Mouse (Mus musculus) small intestine, adult 2 months (tissue): ENCODE measurements at regions not wholly inside any gene's neighbourhood (a gene's known extent, or its start where the extent isn't known, plus 50 kb on each side); places are given as distances from the start of the nearest gene placed in this dataset.

ENCODE experiments used
- H3K27ac ChIP-seq: fragments of 200-500 bp; 2 replicates; pipeline ENCODE4 v1.5.1; 2012; ENCODE audit warnings: low read depth, low read length, control low read depth, inconsistent platforms; ENCODE audit not compliant: insufficient read depth
- H3K27me3 ChIP-seq: fragments of 200-500 bp; 2 replicates; pipeline ENCODE4 v1.6.1; 2012; ENCODE audit warnings: mild to moderate bottlenecking, moderate library complexity, low read length, inconsistent platforms; ENCODE audit not compliant: control insufficient read depth, insufficient read depth
- H3K36me3 ChIP-seq: fragments of 200-500 bp; 2 replicates; pipeline ENCODE4 v1.6.1; 2012; ENCODE audit warnings: mild to moderate bottlenecking, low read length, control low read depth, inconsistent platforms; ENCODE audit not compliant: control insufficient read depth, insufficient read depth
- H3K4me1 ChIP-seq: fragments of 200-500 bp; 2 replicates; pipeline ENCODE4 v1.6.1; 2012; ENCODE audit warnings: low read length, inconsistent platforms, mixed read lengths; ENCODE audit not compliant: control insufficient read depth, insufficient read depth, insufficient read length
- H3K4me3 ChIP-seq: fragments of 200-500 bp; 2 replicates; pipeline ENCODE4 v1.5.1; 2012; ENCODE audit warnings: low read depth, mild to moderate bottlenecking, control low read depth, inconsistent platforms, low read length, moderate library complexity
- CTCF ChIP-seq: fragments of 200-500 bp; IDR thresholded peaks from 2 replicates; pipeline ENCODE4 v1.5.1; 2012; ENCODE audit warnings: low read depth, mild to moderate bottlenecking, control low read depth, inconsistent platforms, low read length, moderate library complexity, mixed read lengths; ENCODE audit not compliant: insufficient replicate concordance, insufficient read length; ENCODE audit errors: extremely low read depth
- POLR2A ChIP-seq: fragments of 200-500 bp; IDR thresholded peaks from 2 replicates; pipeline ENCODE4 v1.6.1; 2012; ENCODE audit warnings: low read depth, mild to moderate bottlenecking, control low read depth, inconsistent platforms, low read length, moderate library complexity
- whole genome bisulfite sequencing: fragments of 180-500 bp; shearing (Covaris S2); methylation state at CpG from one replicate; pipeline ENCODE4 v1.1.7; 2018; 5-methylcytosine and 5-hydroxymethylcytosine counted together

DNA sequence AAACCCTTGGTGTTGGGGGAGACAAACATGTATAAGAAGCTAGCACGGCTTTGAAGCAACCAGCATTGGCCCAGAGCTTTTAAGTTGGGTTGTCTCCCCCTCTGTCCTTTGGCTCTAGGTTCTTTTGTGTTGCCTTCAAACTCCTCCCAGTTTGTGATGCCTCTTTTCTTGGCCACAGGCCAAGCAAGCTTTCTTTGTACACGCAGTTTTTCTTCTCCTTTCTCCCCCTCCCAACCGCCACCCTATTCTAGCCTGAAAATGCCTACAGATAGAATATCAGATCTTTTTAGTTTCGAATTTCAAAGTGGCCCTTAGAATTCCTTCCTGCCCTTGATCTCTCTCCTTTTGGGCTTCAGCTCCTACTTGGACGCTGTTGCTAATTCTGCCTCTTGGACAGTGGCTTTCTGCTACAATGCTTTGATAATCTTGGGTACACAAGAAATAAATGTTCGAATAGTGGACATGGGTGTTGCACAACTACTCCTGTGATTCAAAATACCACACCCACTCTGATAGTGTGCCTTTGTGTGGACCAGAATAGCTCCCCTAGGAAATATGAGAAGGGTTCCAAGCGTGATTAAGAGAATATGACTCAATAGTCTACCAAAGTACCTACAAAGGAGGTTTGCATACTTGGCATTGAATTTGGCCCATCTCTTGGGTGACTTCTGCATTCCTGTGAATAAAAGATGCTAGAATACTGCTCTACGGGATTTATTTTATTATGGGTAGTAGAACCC is 369.3 kb upstream of the Vrk2 start:
- Histone ChIP-seq H3K4me3 (no peak overlapping the region), H3K27ac (no peak overlapping the region), H3K4me1 (no peaks in the 10 kb centered on the region), H3K27me3 (no peaks in the 10 kb centered on the region), H3K36me3 (no peaks in the 10 kb centered on the region)
- 36% methylated on average over 8 of the region's 8 CpGs for WGBS
- TF ChIP-seq POLR2A: no peak
- no peak for TF ChIP-seq CTCF

- H3K36me3 ChIP-seq: no peaks in the 10 kb centered on the region
- no peak for TF ChIP-seq CTCF
- TF ChIP-seq POLR2A: no peak
- no peak overlapping the region for H3K4me3 ChIP-seq
- 54% methylated on average over 18 of the region's 18 CpGs for WGBS
- H3K27me3 ChIP-seq: no peaks in the 10 kb centered on the region
- H3K4me1 ChIP-seq: no peaks in the 10 kb centered on the region
- H3K27ac ChIP-seq: no peak overlapping the region
These were observed 368.5 kb upstream of the Vrk2 start for GRCm38 (mm10) chr11:26962040-26962927.

GRCm38 (mm10) chr11:26961336-26961980 is 367.7 kb upstream of the Vrk2 start:
- no peak overlapping the region for H3K4me3 ChIP-seq
- no peak overlapping the region for H3K27ac ChIP-seq
- 3% methylated on average over 5 of the region's 5 CpGs for WGBS
- no peaks in the 10 kb centered on the region for H3K27me3 ChIP-seq
- TF ChIP-seq POLR2A: no peak
- peak; percentile 78 for TF ChIP-seq CTCF
- no peaks in the 10 kb centered on the region for H3K4me1 ChIP-seq
- H3K36me3 ChIP-seq: no peaks in the 10 kb centered on the region

GRCm38 (mm10) chr11:26956153-26956552 is 362.4 kb upstream of the Vrk2 start:
- H3K4me1 ChIP-seq: no peaks in the 10 kb centered on the region
- no peak overlapping the region for H3K27ac ChIP-seq
- H3K4me3 ChIP-seq: no peak overlapping the region
- TF ChIP-seq CTCF (no peak), POLR2A (no peak)
- no peaks in the 10 kb centered on the region for H3K27me3 ChIP-seq
- H3K36me3 ChIP-seq: no peaks in the 10 kb centered on the region
- WGBS: 39% methylated on average over 3 of the region's 3 CpGs

GRCm38 (mm10) chr11:26931766-26932165 is 338.0 kb upstream of the Vrk2 start:
- Histone ChIP-seq H3K27ac (no peak overlapping the region), H3K27me3 (no peaks in the 10 kb centered on the region), H3K36me3 (no peaks in the 10 kb centered on the region), H3K4me1 (no peaks in the 10 kb centered on the region), H3K4me3 (no peak overlapping the region)
- WGBS: 46% methylated on average over 3 of the region's 3 CpGs
- no peak for TF ChIP-seq POLR2A
- TF ChIP-seq CTCF: no peak

DNA sequence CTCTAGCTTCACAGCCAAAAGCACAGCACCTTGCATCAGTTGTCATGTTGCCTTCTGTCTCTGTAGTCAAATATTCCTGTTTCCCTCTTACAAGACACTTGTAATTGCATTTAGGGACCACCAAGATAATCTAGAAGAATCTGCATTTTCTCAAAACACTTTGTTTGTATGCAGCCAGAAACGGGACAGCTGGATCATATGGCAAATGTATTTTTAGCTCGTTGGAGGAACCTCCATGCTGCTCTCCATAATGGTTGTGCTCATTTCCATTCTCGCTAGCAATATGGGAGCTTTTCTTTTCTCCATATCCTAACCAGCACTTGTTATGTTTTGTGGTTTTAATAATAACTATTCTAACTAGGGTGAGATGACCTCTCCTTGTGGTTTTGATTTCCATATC is 313.3 kb upstream of the Vrk2 start:
- no peak overlapping the region for H3K27ac ChIP-seq
- no peaks in the 10 kb centered on the region for H3K4me1 ChIP-seq
- TF ChIP-seq POLR2A: no peak
- no peak for TF ChIP-seq CTCF
- no peaks in the 10 kb centered on the region for H3K36me3 ChIP-seq
- H3K4me3 ChIP-seq: no peak overlapping the region
- WGBS: 73% methylated on average over 3 of the region's 3 CpGs
- H3K27me3 ChIP-seq: no peaks in the 10 kb centered on the region

GRCm38 (mm10) chr11:26881635-26882034 is 287.8 kb upstream of the Vrk2 start:
- Histone ChIP-seq H3K36me3 (no peaks in the 10 kb centered on the region), H3K27me3 (no peaks in the 10 kb centered on the region), H3K27ac (no peak overlapping the region), H3K4me1 (no peaks in the 10 kb centered on the region), H3K4me3 (no peak overlapping the region)
- TF ChIP-seq POLR2A (no peak), CTCF (no peak)
- 60% methylated on average over 6 of the region's 6 CpGs for WGBS
